ENCODE assay signal across 28 mouse cellular contexts in the genomic region with DNA sequence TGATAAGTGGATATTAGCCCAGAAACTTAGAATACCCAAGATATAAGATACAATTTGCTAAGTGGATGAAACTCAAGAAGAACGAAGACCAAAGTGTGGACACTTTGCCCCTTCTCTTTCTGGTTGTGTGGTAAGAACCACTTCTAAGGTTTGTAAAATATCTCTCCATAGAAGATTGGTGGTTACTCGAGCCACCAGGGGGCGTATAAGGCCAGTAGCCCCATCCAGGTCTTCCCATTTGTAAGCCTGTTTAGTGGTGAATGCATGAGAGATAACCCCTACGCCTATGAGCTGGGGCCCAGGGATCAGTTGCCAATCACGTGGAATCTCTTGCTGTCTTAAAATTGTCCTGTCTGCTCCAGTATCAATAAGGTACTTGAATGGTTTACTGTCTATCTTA.
DNase-seq lines count a peak whose midpoint lies in the region; ATAC-seq and TF ChIP-seq lines count a peak whose summit lies in the region.
"Had no signal": no experiment of that assay in that cellular context is flagged by ENCODE, and none has a peak within 500 bp of the region (broad histone marks: within the 10 kb centered on the region; RNA-seq: fewer than 3 reads in every experiment).

No protein-coding gene starts in this region.

- H3K4me1 ChIP-seq in CH12.LX (ENCODE audit: control insufficient read depth in 1 of 2, insufficient read depth in 2 of 2) (no peaks in the 10 kb centered on the region), ES-Bruce4 (ENCODE audit: control insufficient read depth, insufficient read depth, low read length) (no peaks in the 10 kb centered on the region)
- no peaks in the 10 kb centered on the region for H3K4me1 ChIP-seq in liver, embryonic 12.5 days
- H3K4me1 ChIP-seq: embryonic facial prominence, embryonic 13.5 days; embryonic facial prominence, embryonic 15.5 days; forebrain, embryonic 10.5 days; forebrain, embryonic 12.5 days had no signal

- H3K27ac ChIP-seq in CH12.LX (ENCODE audit: insufficient read depth, low read depth) (no peak overlapping the region), ES-Bruce4 (ENCODE audit: insufficient read depth, low read length) (no peak overlapping the region)
- no peak overlapping the region for H3K27ac ChIP-seq in liver, embryonic 12.5 days
- H3K27ac ChIP-seq: embryonic facial prominence, embryonic 13.5 days; embryonic facial prominence, embryonic 15.5 days; forebrain, embryonic 10.5 days; forebrain, embryonic 12.5 days had no signal

- peak; percentile 63 for TF ChIP-seq RAD21 in CH12.LX (IDR thresholded peaks at IDR 0.05; ENCODE audit: low read depth, low read length)

- H3K4me3 ChIP-seq in CH12.LX (replicated peaks in 1 of 3; ENCODE audit: low read depth in 2 of 3, low read length in 2 of 3, poor library complexity in 1 of 3) (no peak overlapping the region), ES-Bruce4 (ENCODE audit: low read depth, low read length) (no peak overlapping the region)
- H3K4me3 ChIP-seq in liver, embryonic 12.5 days, result no peak overlapping the region
- H3K4me3 ChIP-seq: embryonic facial prominence, embryonic 13.5 days; embryonic facial prominence, embryonic 15.5 days; erythroblast, embryonic 14.5 days; forebrain, embryonic 10.5 days; forebrain, embryonic 12.5 days had no signal

- H3K36me3 ChIP-seq in CH12.LX (replicated peaks in 1 of 2; ENCODE audit: control insufficient read depth in 1 of 2, insufficient read depth in 1 of 2, low read length in 1 of 2), result no peaks in the 10 kb centered on the region
- no peaks in the 10 kb centered on the region for H3K36me3 ChIP-seq in ES-Bruce4 (ENCODE audit: control insufficient read depth, insufficient read depth, low read length, poor library complexity, severe bottlenecking)
- no peaks in the 10 kb centered on the region for H3K36me3 ChIP-seq in liver, embryonic 12.5 days
- H3K36me3 ChIP-seq: embryonic facial prominence, embryonic 13.5 days; embryonic facial prominence, embryonic 15.5 days; forebrain, embryonic 10.5 days; forebrain, embryonic 12.5 days; G1E had no signal

- TF ChIP-seq EP300 in CH12.LX (IDR thresholded peaks at IDR 0.05; ENCODE audit: low read length) (no peak), ES-Bruce4 (IDR thresholded peaks at IDR 0.05; ENCODE audit: insufficient read depth, low read depth, low read length) (no peak)

- dilution Hi-C loops in CH12.LX (cut with MboI; ENCODE audit: extremely low pct_ligation_motif_present, extremely low pct_unique_long_range_greater_than_20kb, low sequenced_read_pairs), result no loop called here

- WGBS in liver, embryonic 12.5 days (ENCODE audit: insufficient replicate concordance), result 55% methylated on average over 5 of the region's 5 CpGs

- H3K79me2 ChIP-seq in CH12.LX (replicated peaks; ENCODE audit: control insufficient read depth, extremely low read depth, insufficient read depth, poor library complexity, severe bottlenecking), result no peaks in the 10 kb centered on the region

- H3K4me2 ChIP-seq in CH12.LX (ENCODE audit: insufficient read depth, low read depth, poor library complexity, severe bottlenecking), result no peak overlapping the region
- no peak overlapping the region for H3K4me2 ChIP-seq in liver, embryonic 12.5 days
- H3K4me2 ChIP-seq: embryonic facial prominence, embryonic 13.5 days; embryonic facial prominence, embryonic 15.5 days; forebrain, embryonic 12.5 days had no signal

- ATAC-seq in liver, embryonic 12.5 days, result no peak
- ATAC-seq: activated CD4-positive, CD25-positive, alpha-beta regulatory T cell, adult 4 months; CD4-positive, CD25-positive, alpha-beta regulatory T cell, adult 4 months; forebrain, embryonic 14.5 days; forebrain, embryonic 16.5 days; Patski had no signal

- H3K27me3 ChIP-seq in CH12.LX (replicated peaks) (no peaks in the 10 kb centered on the region), ES-Bruce4 (ENCODE audit: control insufficient read depth, insufficient read depth, low read length, poor library complexity, severe bottlenecking) (no peaks in the 10 kb centered on the region)
- no peaks in the 10 kb centered on the region for H3K27me3 ChIP-seq in liver, embryonic 12.5 days (replicated peaks)
- H3K27me3 ChIP-seq: embryonic facial prominence, embryonic 13.5 days; embryonic facial prominence, embryonic 15.5 days; forebrain, embryonic 12.5 days had no signal

- H3K9me3 ChIP-seq in CH12.LX (replicated peaks; ENCODE audit: low read length) (no peaks in the 10 kb centered on the region), ES-Bruce4 (replicated peaks; ENCODE audit: control insufficient read depth, insufficient read depth, low read length, poor library complexity, severe bottlenecking) (peaks cover 16% of the 10 kb centered on the region)
- H3K9me3 ChIP-seq in liver, embryonic 12.5 days (replicated peaks), result 0 out of 2 replicates have a peak, but pooled peaks cover 5% of the 10 kb centered on the region
- H3K9me3 ChIP-seq: embryonic facial prominence, embryonic 13.5 days; embryonic facial prominence, embryonic 15.5 days; forebrain, embryonic 10.5 days; forebrain, embryonic 12.5 days; G1E had no signal

- no peak for TF ChIP-seq POLR2A in CH12.LX (IDR thresholded peaks at IDR 0.05; ENCODE audit: low read depth, low read length)
- no peak for TF ChIP-seq POLR2A in ES-Bruce4 (IDR thresholded peaks at IDR 0.05; ENCODE audit: insufficient read depth, low read length)

- H3K9ac ChIP-seq in CH12.LX (ENCODE audit: insufficient read depth, low read depth), result no peak overlapping the region
- H3K9ac ChIP-seq in ES-Bruce4 (ENCODE audit: low read depth, poor library complexity, severe bottlenecking), result no peak overlapping the region
- H3K9ac ChIP-seq in liver, embryonic 12.5 days, result no peak overlapping the region
- H3K9ac ChIP-seq: embryonic facial prominence, embryonic 13.5 days; embryonic facial prominence, embryonic 15.5 days; forebrain, embryonic 12.5 days had no signal

- peak; percentile 24 to 72; a peak in 3 of 4 replicates for TF ChIP-seq CTCF in CH12.LX (conservative IDR thresholded peaks at IDR 0.05 in 1 of 2, IDR thresholded peaks at IDR 0.05 in 1 of 2; ENCODE audit: low read depth in 2 of 2, low read length in 2 of 2)
- peak; percentile 14 for TF ChIP-seq CTCF in ES-Bruce4 (IDR thresholded peaks at IDR 0.05; ENCODE audit: low read depth, low read length)

- DNase-seq in CH12.LX (ENCODE audit: extremely low read depth) (peak; percentile 47), R1 (ENCODE audit: low read depth, low spot score) (peak; percentile 51)
- no peak for DNase-seq in retina, embryonic 14.5 days (ENCODE audit: low spot score)
- no peak for DNase-seq in cerebellum, adult 11-12 months
- no peak for DNase-seq in layer of hippocampus, adult 8-10 months (ENCODE audit: low spot score in 2 of 2)
- DNase-seq: adrenal gland, adult 8-10 months; adrenal gland, postnatal 14 days; adrenal gland, postnatal 36 days; B cell, adult 2 months; cerebellum, adult 18-20 months; cerebellum, adult 8-10 months; cerebellum, adult 9-11 months; cerebellum, postnatal 14 days; cerebellum, postnatal 36 days; embryo, embryonic 11 days had no signal

- in situ Hi-C loops in CH12.LX (cut with MboI; ENCODE audit: low pct_ligation_motif_present, low pct_unique_long_range_greater_than_20kb, low sequenced_read_pairs), result no loop called here

TF ChIP-seq in CH12.LX, 34 proteins besides CTCF, POLR2A, EP300 and RAD21:
- TF ChIP-seq SMC3 (IDR thresholded peaks at IDR 0.05; ENCODE audit: low read depth, low read length) (peak; percentile 77), TBP (conservative IDR thresholded peaks at IDR 0.05; ENCODE audit: low read depth, low read length) (no peak)

Comparison
In these comparisons a context has a peak if more than half of its experiments do, and no peak if none do; other contexts are left out.
1. DNase-seq: peak in CH12.LX (single experiment) and R1 (single experiment); none in retina, embryonic 14.5 days (single experiment), cerebellum, adult 11-12 months (single experiment) and layer of hippocampus, adult 8-10 months (0 of 2).